Mouse (Mus musculus): ENCODE measurements at regions not wholly inside any gene's neighbourhood (a gene's known extent, or its start where the extent isn't known, plus 50 kb on each side); places are given as distances from the start of the nearest gene placed in this dataset.

DNA sequence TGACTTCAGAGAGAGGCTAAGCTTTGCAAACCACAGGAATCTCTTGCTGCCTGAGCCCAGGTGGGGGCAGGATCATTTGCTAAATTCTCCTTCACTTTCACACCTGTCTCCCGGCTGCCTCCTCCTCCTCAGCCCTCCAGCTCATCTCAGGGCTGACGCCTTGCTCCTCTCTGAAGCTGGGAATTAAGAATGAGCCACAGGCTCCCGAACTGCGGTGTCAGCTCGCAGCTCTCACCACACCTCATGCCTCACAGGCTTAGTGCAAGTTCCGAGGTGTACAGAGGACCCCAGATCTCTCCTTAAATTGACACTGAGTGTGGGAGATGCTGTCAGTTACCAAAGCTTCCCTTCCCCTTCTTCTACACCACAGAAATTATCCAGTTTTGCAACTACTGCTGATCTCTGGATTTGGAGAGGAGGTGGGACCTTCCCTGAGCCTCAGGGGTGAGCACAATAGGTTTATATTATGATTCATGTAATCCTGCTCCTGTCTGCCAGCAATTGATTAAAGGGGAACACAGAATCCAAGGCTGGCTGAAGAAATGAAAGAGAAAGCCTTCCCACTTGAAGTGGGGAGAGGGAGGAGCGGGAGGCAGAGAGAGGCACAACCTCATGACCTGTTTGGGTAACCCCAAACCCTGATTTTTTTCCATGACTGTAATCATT, 456.6 kb upstream of the Tbx3 start:
- in situ Hi-C loops (cut with MboI, MseI): no loop called here

DNA sequence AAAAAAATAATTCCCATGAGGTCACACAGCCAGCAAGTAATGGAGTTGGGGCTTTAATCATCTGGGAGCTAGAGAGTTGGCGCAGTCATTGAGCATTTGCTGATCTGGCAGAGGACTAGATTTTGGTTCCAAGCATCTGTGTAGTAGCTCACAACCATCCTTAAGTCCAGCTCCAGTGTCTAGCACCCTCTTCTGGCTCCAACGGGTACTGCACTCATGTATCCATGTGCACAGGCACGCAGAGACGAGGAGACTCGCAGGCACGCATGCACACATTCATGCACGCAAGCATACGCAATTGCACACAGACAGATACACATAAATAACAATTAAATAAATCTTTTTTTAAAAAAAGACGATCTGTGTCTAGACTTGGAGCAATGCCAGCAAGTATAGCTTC, 455.5 kb upstream of the Tbx3 start:
- in situ Hi-C loops (cut with MboI, MseI): no loop called here

GRCm38 (mm10) chr5:119215364-119215763, 455.1 kb upstream of the Tbx3 start:
- in situ Hi-C loops (cut with MboI, MseI): no loop called here

GRCm38 (mm10) chr5:119216146-119216545, 454.3 kb upstream of the Tbx3 start:
- in situ Hi-C loops (cut with MboI, MseI): no loop called here

DNA sequence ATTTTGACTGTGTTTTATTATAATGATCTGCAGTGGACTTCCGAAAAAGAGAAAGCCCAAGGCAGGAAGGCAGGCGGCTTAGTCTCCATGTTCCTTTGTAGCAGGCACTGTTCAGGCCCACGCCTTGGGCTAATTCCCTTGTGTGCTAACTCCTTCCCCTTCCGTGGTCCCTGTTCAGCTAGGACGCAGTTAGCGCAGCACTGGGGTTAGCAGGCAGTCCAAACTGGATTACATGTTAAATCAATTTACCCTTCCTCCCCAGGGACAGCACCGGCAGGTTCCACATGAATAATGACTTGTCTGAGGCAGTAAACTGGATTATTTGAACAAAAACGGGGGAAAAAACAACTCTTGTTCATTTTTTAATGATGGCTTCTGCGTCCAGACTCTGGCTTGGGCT, 453.4 kb upstream of the Tbx3 start:
- in situ Hi-C loops (cut with MboI, MseI): no loop called here

GRCm38 (mm10) chr5:119228691-119229090, 441.8 kb upstream of the Tbx3 start:
- in situ Hi-C loops (cut with MboI, MseI): no loop called here

GRCm38 (mm10) chr5:119232941-119233340, 437.5 kb upstream of the Tbx3 start:
- in situ Hi-C loops (cut with MboI, MseI): loop anchor here (10.0 kb wide), 1 partner anchor 708 kb away; no protein-coding TSS in a partner anchor

- in situ Hi-C loops (cut with MboI, MseI): loop anchor here (10.0 kb wide), 1 partner anchor 711 kb away; no protein-coding TSS in a partner anchor
Observed at GRCm38 (mm10) chr5:119235884-119236283, 434.6 kb upstream of the Tbx3 start.

DNA sequence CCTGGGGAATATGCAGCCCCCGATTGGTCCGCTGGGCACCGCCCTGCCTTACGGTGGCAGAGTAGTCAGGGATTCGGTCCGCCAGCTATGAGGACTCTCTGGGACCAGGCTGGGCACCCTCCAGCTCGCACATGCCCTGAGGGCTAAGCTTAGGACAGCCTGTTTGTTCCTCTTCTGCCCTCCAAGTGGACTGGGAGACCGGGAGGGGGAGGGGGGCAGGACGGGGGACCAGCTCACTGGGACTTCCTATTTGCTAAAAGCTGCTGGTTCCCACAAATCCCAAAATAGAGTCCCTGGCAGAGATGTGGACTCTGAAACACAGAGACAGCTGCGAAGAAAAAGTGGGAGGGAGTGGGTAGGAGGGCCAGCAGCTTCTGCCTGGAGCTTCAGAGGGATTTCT, 423.6 kb upstream of the Tbx3 start:
- in situ Hi-C loops (cut with MboI, MseI): no loop called here

DNA sequence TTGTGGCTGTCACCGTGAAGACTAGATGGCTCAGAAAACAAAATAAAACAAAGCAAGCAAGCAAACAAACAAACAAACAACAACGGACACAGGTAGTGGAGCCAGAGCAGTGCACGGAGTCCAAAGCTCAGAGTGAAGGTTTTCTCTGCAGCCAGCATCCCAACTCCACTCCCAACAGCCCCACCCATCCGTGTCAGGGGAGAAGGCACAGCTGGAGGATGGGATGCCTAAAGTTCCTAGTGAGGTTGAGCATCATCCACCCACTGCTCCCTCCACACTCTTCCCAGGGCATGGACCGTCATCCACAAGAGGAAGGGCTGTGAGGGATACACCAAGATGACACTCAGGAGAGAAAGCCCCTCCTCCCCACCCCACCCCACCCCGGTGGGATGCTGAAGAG, 421.8 kb upstream of the Tbx3 start:
- in situ Hi-C loops (cut with MboI, MseI): no loop called here

DNA sequence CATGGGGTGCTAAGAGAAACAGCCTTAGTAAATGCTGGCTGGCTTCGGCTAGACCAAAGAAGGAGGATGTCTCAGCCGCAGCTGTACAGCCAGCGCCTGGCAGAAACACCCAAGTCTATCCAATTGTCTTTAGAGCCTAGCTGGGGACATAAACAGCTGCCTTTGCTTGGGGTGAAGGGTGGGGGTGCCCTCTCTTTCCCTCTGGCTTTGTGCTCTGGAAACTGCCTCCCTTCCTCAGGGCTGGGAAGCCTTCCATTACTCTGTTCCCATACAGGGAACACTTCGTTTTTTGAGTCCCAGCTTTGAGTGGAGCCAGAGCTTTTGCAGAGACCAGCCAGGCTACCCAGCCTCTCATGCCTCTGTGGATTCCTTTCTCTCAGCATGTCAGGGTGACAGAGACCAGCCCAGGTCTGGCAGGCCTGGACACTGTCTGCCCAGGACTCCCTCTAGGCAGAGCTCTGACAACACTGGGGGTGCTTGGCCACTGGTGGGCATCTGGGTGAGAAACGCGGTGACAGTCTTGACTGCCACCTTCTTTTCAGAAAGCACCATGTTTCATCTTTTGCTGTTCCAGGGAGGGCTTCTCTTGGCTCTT, 421.2 kb upstream of the Tbx3 start:
- in situ Hi-C loops (cut with MboI, MseI): no loop called here

- in situ Hi-C loops (cut with MboI, MseI): no loop called here
Observed at GRCm38 (mm10) chr5:119251311-119252047, 419.0 kb upstream of the Tbx3 start.

DNA sequence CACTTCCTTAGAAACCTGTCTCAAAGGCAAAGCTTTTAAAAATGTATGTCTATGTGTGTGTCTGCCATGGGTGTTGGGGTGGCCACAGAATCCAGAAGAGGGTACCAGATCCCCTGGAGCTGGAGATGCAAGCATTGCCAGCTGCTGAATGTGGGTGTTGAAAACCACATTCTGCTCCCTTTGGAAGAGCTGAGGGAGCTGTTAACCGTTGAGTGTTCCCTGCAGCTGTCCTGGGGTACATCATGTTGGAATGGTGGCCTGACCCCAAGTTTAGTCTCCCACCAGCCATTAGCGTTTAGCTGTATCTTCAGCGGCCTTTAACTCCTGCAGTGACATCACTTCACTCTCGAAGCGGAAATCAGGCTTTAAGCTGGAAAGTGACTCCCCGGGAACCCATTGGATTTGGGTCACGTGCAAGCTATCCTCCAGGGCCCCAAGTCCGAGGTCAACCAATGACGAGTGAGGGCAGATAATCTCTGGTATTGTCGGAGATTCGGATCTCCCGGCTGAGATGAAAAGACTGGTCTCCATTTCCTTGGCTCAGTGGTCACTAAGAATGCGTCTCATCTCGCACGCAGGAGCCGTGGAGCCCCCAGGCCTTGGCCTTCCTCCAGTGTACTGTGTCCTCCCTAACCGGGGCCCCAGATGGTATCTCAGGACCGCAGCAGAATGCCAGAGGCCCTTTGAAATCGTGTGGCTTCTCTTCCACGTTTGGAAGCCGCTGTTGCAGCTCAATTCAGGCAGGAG, 412.9 kb upstream of the Tbx3 start:
- in situ Hi-C loops (cut with MboI, MseI): no loop called here

DNA sequence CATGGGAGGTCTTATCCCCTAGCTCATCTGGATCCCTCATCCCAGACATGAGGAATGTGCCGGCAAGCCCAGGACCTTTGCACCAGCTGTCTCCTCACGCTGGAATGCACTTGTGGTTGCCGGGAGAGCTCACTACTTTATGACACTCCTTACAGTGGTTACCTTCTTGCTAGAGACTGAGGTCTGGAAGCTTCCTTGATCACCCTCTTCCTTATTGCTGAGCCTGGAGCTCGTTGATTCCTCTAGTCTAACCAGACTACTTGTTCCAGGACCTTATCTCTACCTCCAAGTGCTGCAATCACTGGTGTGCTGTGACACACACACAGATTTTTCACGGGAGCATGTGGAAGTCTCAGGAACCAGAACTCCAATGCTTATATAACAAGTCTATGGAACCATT, 411.6 kb upstream of the Tbx3 start:
- in situ Hi-C loops (cut with MboI, MseI): no loop called here

GRCm38 (mm10) chr5:119265149-119265890, 405.1 kb upstream of the Tbx3 start:
- in situ Hi-C loops (cut with MboI, MseI): no loop called here

DNA sequence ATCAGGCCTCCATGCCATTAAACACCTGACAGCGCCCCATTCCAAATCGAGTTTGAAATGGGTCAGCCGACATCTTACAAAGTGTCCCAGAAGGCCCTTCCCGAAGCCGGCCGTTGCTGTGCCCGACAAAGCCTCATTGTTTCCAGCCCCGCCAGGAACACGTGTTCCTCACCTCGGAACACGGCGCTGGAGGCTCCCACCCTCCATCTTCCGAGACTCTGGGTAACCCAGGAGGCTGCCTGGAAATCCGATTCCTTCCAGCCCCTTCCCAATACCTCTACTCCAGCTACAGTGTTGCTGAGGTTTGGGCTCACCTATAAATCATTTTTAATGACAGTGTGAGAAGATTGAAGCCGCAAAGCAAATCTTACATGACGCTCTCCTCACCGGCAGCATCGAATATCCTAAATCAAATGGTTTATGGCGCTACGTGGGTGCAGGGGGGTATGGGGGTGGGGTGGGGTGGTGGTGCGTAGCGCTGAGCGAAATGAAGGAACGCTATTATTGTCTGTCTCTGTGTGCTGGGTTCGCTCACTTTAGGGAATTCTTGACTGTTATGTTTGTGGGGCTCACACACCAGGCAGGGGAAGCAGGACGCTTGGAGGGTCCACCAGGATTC, 399.1 kb upstream of the Tbx3 start:
- in situ Hi-C loops (cut with MboI, MseI): no loop called here

DNA sequence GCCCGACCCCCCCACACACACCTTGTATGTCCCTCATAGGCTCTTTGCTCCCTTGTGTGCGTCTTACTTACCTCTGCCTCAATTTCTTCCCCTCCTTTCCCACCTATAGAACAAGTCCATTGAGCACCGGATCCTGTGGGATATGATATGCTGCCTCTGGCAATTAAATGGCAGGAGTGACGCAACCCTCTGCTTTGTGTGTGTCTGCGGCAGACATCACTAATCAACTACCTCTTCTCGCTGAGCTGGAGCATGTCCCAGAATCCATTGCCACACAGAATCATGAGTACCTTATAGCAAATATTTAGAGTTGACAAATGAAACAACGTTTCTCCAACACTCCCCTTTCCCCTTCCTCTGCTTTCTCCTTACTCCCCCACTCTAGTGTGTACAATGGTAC, 397.3 kb upstream of the Tbx3 start:
- in situ Hi-C loops (cut with MboI, MseI): no loop called here

- in situ Hi-C loops (cut with MboI, MseI): no loop called here
Observed at GRCm38 (mm10) chr5:119273615-119274014, 396.9 kb upstream of the Tbx3 start.

DNA sequence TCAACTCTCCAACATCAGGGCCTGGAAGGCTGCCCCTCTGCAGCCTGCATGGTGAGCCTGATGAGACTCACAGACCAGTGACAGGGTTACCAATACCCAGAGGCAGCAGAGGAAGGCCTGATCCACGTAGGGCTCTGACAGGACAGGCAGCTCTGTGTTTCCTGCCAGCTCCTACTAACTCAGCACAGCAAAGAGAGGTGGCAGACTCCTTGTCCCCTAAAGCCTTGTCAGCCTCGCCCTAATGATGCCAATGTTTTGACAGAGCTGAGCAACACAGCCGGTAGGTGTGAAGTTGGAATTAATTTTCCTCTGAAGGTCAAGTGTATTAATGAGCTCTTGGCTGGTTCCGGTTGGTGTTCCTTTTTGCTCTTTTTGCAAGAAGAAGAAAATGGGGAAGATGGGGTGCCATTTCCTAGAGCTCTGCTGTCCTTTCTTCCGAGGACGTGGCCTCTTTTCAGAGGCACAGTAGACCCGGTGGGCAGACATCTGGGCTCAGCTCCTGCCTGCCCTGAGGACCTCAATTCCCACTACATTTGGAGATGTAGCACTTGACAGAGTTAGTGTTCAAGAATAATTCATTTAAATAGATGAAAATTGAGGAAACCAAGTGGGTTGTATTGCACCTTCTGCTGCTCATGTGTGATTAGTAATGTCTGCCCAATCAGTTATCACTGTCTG, 395.5 kb upstream of the Tbx3 start:
- in situ Hi-C loops (cut with MboI, MseI): no loop called here

DNA sequence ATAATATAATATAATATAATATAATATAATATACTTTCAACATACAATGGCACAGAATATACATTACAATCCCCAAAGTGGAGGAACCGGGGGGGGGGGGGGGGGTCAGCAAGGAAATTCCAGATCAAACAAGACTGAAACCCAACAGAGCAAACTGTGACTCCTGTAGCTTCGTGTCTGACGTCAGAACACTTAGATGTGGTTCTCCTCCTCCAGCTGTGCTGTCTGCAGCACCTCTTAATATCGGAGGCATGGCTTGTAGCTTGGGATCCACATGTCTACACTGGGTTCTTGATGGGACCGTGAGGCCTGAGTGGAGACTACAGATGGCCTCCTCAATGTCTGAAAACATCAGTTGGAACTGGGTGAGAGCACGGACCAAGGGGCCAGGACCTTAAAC, 390.3 kb upstream of the Tbx3 start:
- in situ Hi-C loops (cut with MboI, MseI): no loop called here

DNA sequence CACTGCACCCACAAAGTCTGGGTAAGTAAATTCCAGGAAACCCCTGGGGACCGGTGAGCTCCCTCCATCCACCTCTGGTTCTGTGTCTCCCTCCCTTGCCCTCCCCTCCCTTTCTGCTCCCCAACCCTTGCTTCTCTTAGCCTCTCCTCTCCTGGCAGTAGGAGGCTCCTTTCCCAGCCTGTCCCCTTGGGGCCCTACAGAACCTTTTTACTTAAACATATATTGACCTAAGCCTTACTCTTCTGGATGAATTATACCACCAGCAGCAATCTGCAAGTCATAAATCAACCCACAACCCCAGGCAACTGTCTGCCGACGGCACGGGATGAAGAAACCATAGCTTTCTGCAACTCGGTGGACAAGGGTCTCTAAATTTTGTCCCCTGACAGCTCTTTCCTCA, 380.7 kb upstream of the Tbx3 start:
- in situ Hi-C loops (cut with MboI, MseI): no loop called here

Data from T-helper 2 cell (primary cell).